Mouse (Mus musculus) layer of hippocampus, adult 9-10 months (tissue): Measurements from ENCODE around the gene Gm7951.
"Not testable (repeated sequence)": the region's sequence is repeated elsewhere in the genome, so short reads cannot be mapped to it uniquely, and the experiment has no call there.

Experiments
- DNase-seq: peaks from one replicate; pipeline ENCODE4 v3.0.0; 2022; ENCODE audit warnings: low spot score

Gene Gm7951

GRCm38 (mm10) chr14:42117269-42117668 lies at the start of gene Gm7951:
Gm7951 (minus strand) TSS chr14:42117369.
- not testable (repeated sequence) for DNase-seq

GRCm38 (mm10) chr14:42162522-42162921 lies 45.4 kb upstream of the Gm7951 start, which contains the start of gene Gm17027:
Gm17027 (minus strand) TSS chr14:42162622.
- not testable (repeated sequence) for DNase-seq

GRCm38 (mm10) chr14:42134571-42134970 lies 17.4 kb upstream of the Gm7951 start:
- DNase-seq = not testable (repeated sequence)

GRCm38 (mm10) chr14:42133806-42134205 lies 16.6 kb upstream of the Gm7951 start:
- not testable (repeated sequence) for DNase-seq
